Mouse (Mus musculus) splenic B cell, adult 2 months (primary cell): ENCODE measurements around the gene Stub1.
"Not testable (repeated sequence)": the region's sequence is repeated elsewhere in the genome, so short reads cannot be mapped to it uniquely, and the experiment has no call there.

Source experiments
- DNase-seq: peaks from one replicate; pipeline ENCODE4 v3.0.0-alpha.2; 2011; ENCODE audit warnings: low read depth, low spot score
- H3K27me3 ChIP-seq: 2 replicates; pipeline ENCODE4 v1.6.1; 2012; ENCODE audit warnings: mild to moderate bottlenecking, low read length, moderate library complexity, mixed read lengths; ENCODE audit not compliant: control insufficient read depth, poor library complexity, insufficient read depth, severe bottlenecking
- H3K36me3 ChIP-seq: 2 replicates; pipeline ENCODE4 v1.6.1; 2012; ENCODE audit warnings: mild to moderate bottlenecking, low read length, moderate library complexity, mixed read lengths; ENCODE audit not compliant: control insufficient read depth, poor library complexity, insufficient read depth, severe bottlenecking

The Stub1 gene

DNA sequence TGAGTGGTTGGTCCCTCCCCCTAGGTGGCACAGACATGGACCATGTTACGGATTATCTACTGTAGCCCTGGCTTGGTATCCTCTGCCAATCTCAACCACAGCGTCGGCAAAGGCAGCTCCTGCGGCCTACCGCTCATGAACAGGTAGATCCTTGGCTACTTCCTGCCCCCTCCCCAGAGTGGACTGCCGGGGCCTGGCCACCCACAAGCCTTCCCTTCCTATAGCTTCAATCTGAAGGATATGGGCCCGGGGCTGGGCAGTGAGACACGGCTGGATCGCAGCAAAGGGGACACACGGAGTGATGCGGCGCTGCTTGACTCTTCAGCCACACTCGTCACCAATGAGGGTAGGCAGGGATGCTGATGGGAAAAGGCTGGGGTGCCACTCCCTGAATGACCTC, 6.2 kb downstream of the Stub1 start:
- peaks cover 6% of the 10 kb centered on the region; the same call in 1 of the 2 replicates for H3K36me3 ChIP-seq
- DNase-seq, result no peak
- no peaks in the 10 kb centered on the region for H3K27me3 ChIP-seq

DNA sequence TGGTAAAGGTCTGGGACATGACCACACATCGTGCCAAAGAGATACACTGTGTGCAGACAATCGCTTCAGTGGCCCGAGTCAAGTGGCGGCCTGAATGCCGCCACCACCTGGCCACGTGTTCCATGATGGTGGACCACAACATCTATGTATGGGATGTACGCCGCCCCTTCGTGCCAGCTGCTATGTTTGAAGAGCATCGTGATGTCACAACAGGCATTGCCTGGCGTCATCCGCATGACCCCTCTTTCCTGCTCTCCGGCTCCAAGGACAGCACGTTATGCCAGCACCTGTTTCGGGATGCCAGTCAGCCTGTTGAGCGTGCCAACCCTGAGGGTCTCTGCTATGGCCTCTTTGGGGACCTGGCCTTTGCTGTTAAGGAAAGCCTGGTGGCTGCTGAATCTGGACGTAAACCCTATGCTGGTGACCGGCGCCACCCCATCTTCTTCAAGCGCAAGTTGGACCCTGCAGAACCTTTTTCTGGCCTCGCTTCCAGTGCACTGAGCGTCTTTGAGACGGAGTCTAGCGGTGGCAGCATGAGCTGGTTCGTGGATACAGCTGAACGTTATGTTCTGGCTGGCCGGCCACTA, 7.1 kb downstream of the Stub1 start:
- Histone ChIP-seq H3K27me3 (no peaks in the 10 kb centered on the region), H3K36me3 (peaks cover 6% of the 10 kb centered on the region; the same call in 1 of the 2 replicates)
- DNase-seq, result no peak

DNA sequence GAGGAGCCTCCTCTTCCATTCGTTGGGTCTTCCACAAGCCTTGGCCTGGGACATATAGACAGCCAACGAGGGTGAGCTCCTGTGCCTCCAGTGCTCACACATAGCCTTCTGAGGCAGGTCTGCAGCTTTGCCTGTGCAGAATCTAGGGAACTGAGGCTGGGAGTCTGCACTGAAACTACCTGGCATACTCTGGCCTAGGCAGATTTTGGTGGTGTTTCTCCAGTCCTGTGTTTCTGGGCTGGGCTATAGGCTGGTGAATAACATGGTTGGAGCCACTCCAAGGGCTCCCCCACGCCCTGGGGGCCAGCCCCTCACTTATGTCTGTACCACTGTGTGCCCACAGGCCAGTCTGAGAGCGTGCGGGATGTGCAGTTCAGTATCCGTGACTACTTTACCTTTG, 7.9 kb downstream of the Stub1 start:
- H3K27me3 ChIP-seq, result no peaks in the 10 kb centered on the region; the same call in 1 of the 2 replicates
- DNase-seq, result no peak
- H3K36me3 ChIP-seq, result no peaks in the 10 kb centered on the region

DNA sequence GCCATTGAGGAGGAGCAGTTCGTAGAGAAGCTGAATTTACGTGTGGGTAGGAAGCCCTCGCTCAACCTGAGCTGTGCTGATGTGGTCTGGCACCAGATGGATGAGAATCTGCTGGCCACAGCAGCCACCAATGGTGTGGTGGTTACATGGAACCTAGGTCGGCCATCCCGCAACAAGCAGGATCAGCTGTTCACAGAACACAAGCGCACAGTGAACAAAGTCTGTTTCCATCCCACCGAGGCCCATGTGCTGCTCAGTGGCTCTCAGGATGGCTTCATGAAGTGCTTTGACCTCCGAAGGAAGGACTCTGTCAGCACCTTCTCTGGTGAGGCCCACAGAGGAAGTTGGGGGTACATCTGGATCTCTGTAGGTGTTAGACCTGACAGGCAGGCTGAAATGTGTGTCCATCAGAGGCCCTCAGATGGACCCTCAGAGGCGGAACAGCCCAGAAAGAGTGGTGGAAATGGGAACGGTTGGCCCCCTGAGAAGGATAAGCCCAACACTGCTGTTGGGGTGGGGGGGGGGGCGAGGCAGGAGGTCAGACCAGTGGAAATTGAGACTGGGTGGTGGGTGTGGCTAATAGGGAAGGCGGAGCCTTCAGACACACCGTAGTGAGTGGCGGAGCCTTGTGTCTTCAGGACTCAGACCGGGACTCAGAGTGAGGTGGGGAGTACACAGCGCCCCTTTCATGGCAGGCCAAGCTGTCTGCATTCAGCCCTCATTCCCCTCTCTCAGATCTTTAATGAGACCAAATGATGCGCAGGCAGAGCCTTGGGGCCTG, 8.7 kb downstream of the Stub1 start:
- Histone ChIP-seq H3K27me3 (no peaks in the 10 kb centered on the region; the same call in 1 of the 2 replicates), H3K36me3 (no peaks in the 10 kb centered on the region)
- DNase-seq, result no peak

GRCm38 (mm10) chr17:25823452-25823851, 9.8 kb downstream of the Stub1 start, which contains the start of gene Wdr24:
Gene Wdr24 (plus strand): TSS chr17:25823627.
- H3K36me3 ChIP-seq, result no peaks in the 10 kb centered on the region
- H3K27me3 ChIP-seq, result no peaks in the 10 kb centered on the region; the same call in 1 of the 2 replicates
- peak; percentile 90 for DNase-seq

GRCm38 (mm10) chr17:25818851-25819780, 14.1 kb downstream of the Stub1 start:
- no peaks in the 10 kb centered on the region for H3K36me3 ChIP-seq
- DNase-seq, result no peak
- no peaks in the 10 kb centered on the region; the same call in 1 of the 2 replicates for H3K27me3 ChIP-seq

DNA sequence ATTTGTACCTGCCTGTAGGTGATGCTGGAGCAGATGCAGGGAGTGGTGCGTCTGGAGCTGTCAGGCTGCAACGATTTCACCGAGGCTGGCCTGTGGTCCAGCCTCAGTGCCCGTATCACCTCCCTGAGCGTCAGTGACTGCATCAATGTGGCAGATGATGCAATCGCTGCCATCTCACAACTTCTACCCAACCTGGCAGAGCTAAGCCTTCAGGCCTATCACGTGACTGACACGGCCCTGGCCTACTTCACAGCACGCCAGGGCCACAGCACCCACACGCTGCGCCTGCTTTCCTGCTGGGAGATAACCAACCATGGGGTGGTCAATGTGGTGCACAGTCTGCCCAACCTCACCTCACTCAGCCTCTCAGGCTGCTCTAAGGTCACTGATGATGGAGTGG, 15.5 kb downstream of the Stub1 start:
- Histone ChIP-seq H3K36me3 (no peaks in the 10 kb centered on the region), H3K27me3 (no peaks in the 10 kb centered on the region; the same call in 1 of the 2 replicates)
- no peak for DNase-seq

DNA sequence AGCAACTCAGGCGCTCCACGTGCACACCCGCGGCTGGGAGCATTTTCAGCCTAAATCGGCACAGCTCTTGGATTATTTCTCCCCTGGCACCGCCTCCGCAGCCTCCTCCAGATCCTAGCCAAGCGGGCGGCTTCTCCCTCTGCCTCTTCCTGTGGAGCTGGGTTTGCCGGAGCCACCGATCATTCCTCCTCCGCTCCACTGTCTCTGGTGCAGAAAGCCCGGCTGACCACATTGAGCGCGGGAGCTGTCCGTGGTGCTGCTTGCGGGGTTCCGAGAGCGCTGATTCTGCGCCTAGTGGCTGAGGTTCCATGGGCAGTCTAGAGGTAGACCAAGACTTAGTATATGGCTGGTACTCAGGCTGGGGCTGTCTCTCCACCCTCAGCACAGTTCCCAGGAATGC, 19.7 kb downstream of the Stub1 start:
- DNase-seq, result peak; percentile 85
- H3K27me3 ChIP-seq, result no peaks in the 10 kb centered on the region; the same call in 1 of the 2 replicates
- no peaks in the 10 kb centered on the region for H3K36me3 ChIP-seq

DNA sequence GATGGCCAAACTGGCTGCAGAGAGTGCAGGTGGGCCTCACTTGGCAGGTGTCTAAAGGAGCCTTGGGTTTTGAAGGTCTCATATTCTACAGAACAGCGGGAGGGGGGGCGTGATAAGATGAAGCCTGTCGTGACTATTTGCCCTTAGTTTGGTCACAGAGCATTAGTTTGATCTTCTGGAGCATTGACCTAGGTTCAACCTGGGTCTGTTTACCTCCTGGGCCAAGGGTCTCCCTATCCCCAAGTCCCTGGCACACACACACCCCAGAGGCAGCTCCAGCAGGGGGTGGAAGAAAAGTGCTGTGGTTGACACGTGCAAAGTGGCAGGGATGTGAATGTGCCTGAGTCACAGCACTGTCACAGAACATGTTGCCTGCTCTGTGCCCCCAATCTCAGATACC, 22.3 kb downstream of the Stub1 start:
- Histone ChIP-seq H3K36me3 (no peaks in the 10 kb centered on the region), H3K27me3 (no peaks in the 10 kb centered on the region; the same call in 1 of the 2 replicates)
- no peak for DNase-seq

DNA sequence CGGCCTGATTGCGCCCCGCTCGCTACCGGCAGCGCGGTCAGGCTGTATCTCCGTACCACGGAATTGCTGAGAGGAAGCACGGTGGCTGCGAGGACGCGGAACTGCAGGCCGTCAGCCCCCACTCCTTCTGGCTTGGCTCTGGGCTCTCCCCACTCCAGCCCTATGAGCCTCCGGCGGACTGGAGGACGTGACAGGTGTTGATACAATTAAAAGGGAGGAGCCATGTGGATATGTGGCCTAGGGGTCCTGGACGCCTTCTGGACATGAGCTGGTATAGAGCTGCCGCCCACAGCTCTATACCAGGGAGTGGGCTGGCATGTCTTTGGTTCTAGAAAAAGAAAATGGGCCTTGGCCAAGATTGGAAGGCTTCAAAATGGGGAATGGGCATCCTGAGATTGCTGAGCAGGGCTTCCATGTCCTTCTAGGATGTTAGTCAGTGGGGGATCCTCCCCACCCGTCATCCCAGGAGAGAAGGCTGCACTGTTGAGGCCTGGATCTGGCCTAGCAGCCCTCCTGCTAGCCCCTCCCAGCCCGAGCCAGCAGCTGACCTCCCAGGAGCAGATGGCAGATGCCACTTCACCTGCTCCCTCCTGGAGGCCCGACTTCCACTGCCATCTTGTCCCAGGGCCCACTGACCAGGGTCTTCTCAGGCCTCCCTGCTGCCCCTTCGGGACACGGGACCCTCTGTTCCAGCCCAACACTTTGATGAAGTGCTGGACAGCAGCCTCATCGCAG, 23.4 kb downstream of the Stub1 start:
- DNase-seq, result no peak
- no peaks in the 10 kb centered on the region; the same call in 1 of the 2 replicates for H3K27me3 ChIP-seq

GRCm38 (mm10) chr17:25808789-25809605, 24.2 kb downstream of the Stub1 start, which contains the start of gene Fbxl16:
Gene Fbxl16 (plus strand): TSS chr17:25809085.
- no peaks in the 10 kb centered on the region; the same call in 1 of the 2 replicates for H3K27me3 ChIP-seq
- no peaks in the 10 kb centered on the region for H3K36me3 ChIP-seq
- DNase-seq, result peak; percentile 28

More for the DNA sequence above, 23.4 kb downstream of the Stub1 start:
- H3K36me3 ChIP-seq, result no peaks in the 10 kb centered on the region

- H3K27me3 ChIP-seq, result no peaks in the 10 kb centered on the region; the same call in 1 of the 2 replicates
- H3K36me3 ChIP-seq, result no peaks in the 10 kb centered on the region
- DNase-seq, result no peak
Observed at GRCm38 (mm10) chr17:25808028-25808427, 25.2 kb downstream of the Stub1 start.

- DNase-seq, H3K27me3 ChIP-seq: not testable (repeated sequence)
Observed at GRCm38 (mm10) chr17:25807452-25807851, 25.8 kb downstream of the Stub1 start.

More at GRCm38 (mm10) chr17:25807452-25807851, 25.8 kb downstream of the Stub1 start:
- H3K36me3 ChIP-seq, result not testable (repeated sequence)
